Comparison of ENCODE assay signal across 14 mouse cellular contexts in genomic region chr8:91344659-91345058, GRCm38 (mm10).
"Had no signal": no experiment of that assay in that cellular context is flagged by ENCODE, and none has a peak within 500 bp of the region (broad histone marks: within the 10 kb centered on the region; RNA-seq: fewer than 3 reads in every experiment).

No protein-coding gene starts in this region.

- DNase-seq: kidney, postnatal 10 days; kidney, postnatal 4 days; left cerebral cortex, postnatal 4 days; lung, postnatal 4 days; midbrain, embryonic 14.5 days; retina, postnatal 1 day; right cerebral cortex, postnatal 4 days; spleen, adult 18-20 months; thymus, adult 18-20 months; thymus, postnatal 14 days had no signal

- H3K27ac ChIP-seq: layer of hippocampus, adult 2 months; limb, embryonic 13.5 days; liver, embryonic 15.5 days; neural tube, embryonic 12.5 days had no signal

- H3K4me3 ChIP-seq: layer of hippocampus, adult 2 months; limb, embryonic 13.5 days; liver, embryonic 15.5 days; neural tube, embryonic 12.5 days had no signal

- H3K9ac ChIP-seq: limb, embryonic 13.5 days; liver, embryonic 15.5 days; neural tube, embryonic 12.5 days had no signal

- H3K36me3 ChIP-seq: liver, embryonic 15.5 days; neural tube, embryonic 12.5 days had no signal

- H3K9me3 ChIP-seq: limb, embryonic 13.5 days; liver, embryonic 15.5 days; neural tube, embryonic 12.5 days had no signal

- H3K27me3 ChIP-seq: limb, embryonic 13.5 days; liver, embryonic 15.5 days; neural tube, embryonic 12.5 days had no signal

- H3K4me1 ChIP-seq: neural tube, embryonic 12.5 days had no signal
